Mouse (Mus musculus): ENCODE measurements around the gene Wnk3. TPM values are rescaled to one million over a fixed set of nuclear protein-coding genes. Genes with fewer than 3 reads are reported as not detected.

The Wnk3 gene
- polyA plus RNA-seq, 1 experiment from 2014 or later = 7.5 TPM

DNA sequence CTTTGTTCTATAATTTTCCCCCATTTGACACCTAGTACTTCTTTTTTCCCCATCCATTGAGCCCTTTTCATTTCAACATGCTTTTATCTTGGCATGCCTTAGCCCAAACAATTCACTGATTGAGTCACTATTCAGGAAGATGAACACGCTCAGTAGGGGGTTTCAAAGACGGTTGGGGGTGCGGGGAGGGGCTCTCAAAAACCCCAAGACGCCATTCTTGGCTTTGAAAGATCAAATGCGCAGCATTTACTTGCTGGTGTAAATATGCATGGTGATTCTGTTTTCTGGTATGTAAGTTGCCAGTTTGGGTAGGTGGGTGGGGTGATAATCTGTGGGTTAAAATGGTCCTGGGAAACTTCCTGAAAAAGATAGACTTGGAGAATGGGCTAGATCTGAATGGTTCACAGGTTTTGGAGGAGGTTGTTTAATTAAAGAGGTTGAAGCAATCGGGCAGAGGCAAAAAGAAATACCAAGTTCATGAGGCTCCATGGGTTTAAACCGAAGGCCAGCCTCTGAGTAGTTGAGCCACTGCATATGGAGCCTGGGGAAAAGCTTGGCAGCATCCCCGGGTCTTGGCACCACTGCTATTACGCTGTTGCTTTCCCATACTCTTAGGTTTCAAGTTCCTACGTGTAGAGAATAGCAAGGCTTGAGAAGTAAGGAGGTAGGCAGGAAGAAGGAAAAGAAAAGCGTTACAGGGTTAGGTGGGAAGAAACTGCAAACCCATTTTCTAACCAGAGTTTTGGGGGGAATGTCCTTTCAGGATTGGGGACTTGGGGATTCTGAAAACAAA lies 147.7 kb downstream of the Wnk3 start:
- peaks cover 78% of the 10 kb centered on the region for H3K27me3 ChIP-seq (ENCODE audit: low read depth, poor library complexity, severe bottlenecking)
- 42% methylated on average over 11 of the region's 11 CpGs for WGBS
- peak overlapping the region; percentile 73 for H3K4me3 ChIP-seq
- H3K36me3 ChIP-seq = peaks cover 6% of the 10 kb centered on the region; the same call in 1 of the 2 replicates
- H3K4me1 ChIP-seq = peaks cover 19% of the 10 kb centered on the region
- H3K27ac ChIP-seq (replicated peaks) = no peak overlapping the region
- no peaks in the 10 kb centered on the region for H3K9me3 ChIP-seq (replicated peaks)
- DNase-seq (ENCODE audit: low spot score) = no peak

DNA sequence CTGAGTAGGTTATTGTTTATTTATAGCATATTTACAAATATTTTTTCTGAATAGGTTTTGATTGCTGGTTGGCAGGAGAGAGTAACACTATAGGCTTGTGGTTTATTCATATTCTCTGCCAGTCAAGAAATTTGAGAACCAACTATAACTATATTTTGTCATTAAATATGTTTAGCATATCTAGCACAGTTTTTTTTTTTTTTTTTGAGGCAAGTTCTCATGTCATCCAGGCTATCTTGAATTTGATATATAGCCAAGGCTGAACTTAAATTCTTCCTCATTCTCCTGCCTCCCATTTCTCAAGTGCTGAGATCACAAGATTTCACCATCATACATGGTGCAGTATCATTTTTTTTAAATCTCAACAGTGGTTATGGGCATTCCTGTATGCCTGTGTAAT lies 149.4 kb downstream of the Wnk3 start:
- DNase-seq (ENCODE audit: low spot score) = no peak
- H3K4me3 ChIP-seq = no peak overlapping the region
- H3K9me3 ChIP-seq (replicated peaks) = no peaks in the 10 kb centered on the region
- peaks cover 66% of the 10 kb centered on the region for H3K27me3 ChIP-seq (ENCODE audit: low read depth, poor library complexity, severe bottlenecking)
- H3K36me3 ChIP-seq = peaks cover 6% of the 10 kb centered on the region; the same call in 1 of the 2 replicates
- H3K27ac ChIP-seq (replicated peaks) = no peak overlapping the region
- peaks cover 19% of the 10 kb centered on the region for H3K4me1 ChIP-seq

DNA sequence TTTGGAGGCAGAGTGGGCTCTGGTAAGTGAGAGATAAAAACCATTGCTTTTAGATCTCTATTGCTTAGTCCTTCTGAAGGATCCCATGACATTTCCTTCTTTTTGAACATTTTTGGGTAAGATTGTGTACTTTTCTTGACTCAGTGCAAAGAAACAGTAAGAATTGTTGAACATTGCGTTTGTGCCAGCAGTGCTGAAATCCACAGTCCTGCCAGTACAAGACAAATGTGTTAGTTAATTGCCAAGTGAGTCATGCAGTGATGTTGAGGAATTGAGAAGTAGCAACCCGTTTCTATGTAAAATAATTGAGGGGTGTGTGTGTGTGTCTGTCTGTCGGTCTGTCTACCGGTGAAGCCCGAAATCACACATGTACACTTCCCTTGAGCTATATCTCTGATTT lies 151.4 kb downstream of the Wnk3 start:
- Histone ChIP-seq H3K9me3 (replicated peaks) (no peaks in the 10 kb centered on the region), H3K27ac (replicated peaks) (no peak overlapping the region), H3K4me1 (peaks cover 19% of the 10 kb centered on the region), H3K27me3 (ENCODE audit: low read depth, poor library complexity, severe bottlenecking) (peaks cover 47% of the 10 kb centered on the region), H3K36me3 (peaks cover 9% of the 10 kb centered on the region; the same call in 1 of the 2 replicates), H3K4me3 (no peak overlapping the region)
- DNase-seq (ENCODE audit: low spot score) = no peak
- 93% methylated on average over 5 of the region's 5 CpGs for WGBS

Other genes starting within 250 kb of the Wnk3 start
- gene Gnl3l, start 180.8 kb upstream of the Wnk3 start, polyA plus RNA-seq (2016; fragmentation: Nextera tagmentation; extraction: Ambion mirVana) = 39.9 and 46.3 TPM in 2 replicates
- 8.4 and 8.5 TPM in 2 replicates for gene Fgd1, start 151.9 kb upstream of the Wnk3 start, polyA plus RNA-seq (2016; fragmentation: Nextera tagmentation; extraction: Ambion mirVana)
- gene Tsr2, start 101.5 kb upstream of the Wnk3 start, polyA plus RNA-seq (2016; fragmentation: Nextera tagmentation; extraction: Ambion mirVana) = 50.5 and 60.9 TPM in 2 replicates
- 2.9 and 3.4 TPM in 2 replicates for gene Fam120c, start 146.1 kb downstream of the Wnk3 start, polyA plus RNA-seq (2016; fragmentation: Nextera tagmentation; extraction: Ambion mirVana)

All from midbrain, embryonic 10.5 days (tissue).